Mouse (Mus musculus) forebrain, embryonic 11.5 days (tissue): ENCODE results near the gene Mon1a. TPM values are rescaled to one million over a fixed set of nuclear protein-coding genes. Genes with fewer than 3 reads are reported as not detected.

ENCODE experiments used
- ATAC-seq: fragments of 200-750 bp; cut with Nextera tagmentation; replicated peaks from 2 replicates; pipeline ENCODE4 v1.8.0; 2017; ENCODE audit warnings: moderate TSS enrichment; ENCODE audit not compliant: low FRiP score
- DNase-seq: peaks from one replicate; pipeline ENCODE4 v3.0.0-alpha.2; 2017; ENCODE audit warnings: low spot score
- H3K27ac ChIP-seq: fragments of 300-500 bp; sonication (generic); 2 replicates; pipeline ENCODE4 v1.5.1; 2014; ENCODE audit warnings: low read depth, low read length
- H3K27me3 ChIP-seq: fragments of 300-500 bp; sonication (generic); 2 replicates; pipeline ENCODE4 v1.6.1; 2014; ENCODE audit warnings: mild to moderate bottlenecking, low read length, mixed read lengths; ENCODE audit not compliant: control insufficient read depth, insufficient read depth
- H3K36me3 ChIP-seq: fragments of 300-500 bp; sonication (generic); 2 replicates; pipeline ENCODE4 v1.6.1; 2014; ENCODE audit warnings: mild to moderate bottlenecking, low read length, moderate library complexity, mixed read lengths; ENCODE audit not compliant: control insufficient read depth, insufficient read depth
- H3K4me1 ChIP-seq: fragments of 300-500 bp; sonication (generic); replicated peaks from 2 replicates; pipeline ENCODE4 v1.6.1; 2014; ENCODE audit warnings: low read length, mixed read lengths; ENCODE audit not compliant: control insufficient read depth, insufficient read depth
- H3K4me2 ChIP-seq: fragments of 300-500 bp; sonication (generic); 2 replicates; pipeline ENCODE4 v1.6.1; 2014; ENCODE audit warnings: low read depth, mild to moderate bottlenecking, low read length, moderate library complexity, mixed read lengths; ENCODE audit not compliant: severe bottlenecking
- H3K4me3 ChIP-seq: fragments of 300-500 bp; sonication (generic); 2 replicates; pipeline ENCODE4 v1.5.1; 2014; ENCODE audit warnings: low read depth, low read length
- H3K9ac ChIP-seq: fragments of 300-500 bp; sonication (generic); 2 replicates; pipeline ENCODE4 v1.6.1; 2014; ENCODE audit warnings: low read length
- H3K9me3 ChIP-seq: fragments of 300-500 bp; sonication (generic); 2 replicates; pipeline ENCODE4 v1.6.1; 2016; ENCODE audit warnings: low read length, mixed read lengths; ENCODE audit not compliant: control insufficient read depth
- WGBS: fragments of 180-500 bp; shearing (Covaris S2); extraction: QIAGEN DNeasy Blood & Tissue Kit; methylation state at CpG from one replicate; pipeline ENCODE4 v1.1.7; 2014; 5-methylcytosine and 5-hydroxymethylcytosine counted together
- polyA plus RNA-seq: library from polyadenylated mRNA; unstranded; fragments of >200 nt; fragmentation: Nextera tagmentation; extraction: Ambion mirVana; gene quantifications from 2 replicates; pipeline ENCODE4 v1.2.1, GENCODE M21; 2014

Mon1a gene
- polyA plus RNA-seq, 1 experiment from 2014 or later, result 14.9 TPM

GRCm38 (mm10) chr9:107904726-107905125, 16.8 kb downstream of the Mon1a start:
- Histone ChIP-seq H3K36me3 (no peaks in the 10 kb centered on the region), H3K4me2 (no peak overlapping the region), H3K4me1 (peaks cover 17% of the 10 kb centered on the region), H3K9ac (no peak overlapping the region), H3K9me3 (no peaks in the 10 kb centered on the region), H3K27ac (no peak overlapping the region), H3K27me3 (peaks cover 18% of the 10 kb centered on the region), H3K4me3 (no peak overlapping the region)
- ATAC-seq, result 0 out of 2 replicates have a peak, but pooled peaks have one; percentile 43
- peak; percentile 93 for DNase-seq
- 11% methylated on average over 4 of the region's 4 CpGs for WGBS

GRCm38 (mm10) chr9:107906252-107906966, 18.5 kb downstream of the Mon1a start, which contains the start of gene Mst1r:
Gene Mst1r, plus strand, starts transcription at chr9:107906873.
- H3K9ac ChIP-seq, result peak within 1 kb of the TSS; percentile 50; the same call in 1 of the 2 replicates
- H3K27me3 ChIP-seq, result peaks cover 4% of the 10 kb centered on the region; the same call in 1 of the 2 replicates
- 24% methylated on average over 19 of the region's 19 CpGs for WGBS
- peak within 1 kb of the TSS; percentile 58 for H3K4me2 ChIP-seq
- peak; percentile 61 for ATAC-seq
- peaks cover 15% of the 10 kb centered on the region for H3K4me1 ChIP-seq
- H3K9me3 ChIP-seq, result no peaks in the 10 kb centered on the region
- H3K4me3 ChIP-seq, result peak within 1 kb of the TSS; percentile 24
- peak; percentile 83 for DNase-seq
- no peak within 1 kb of the TSS for H3K27ac ChIP-seq
- no peaks in the 10 kb centered on the region for H3K36me3 ChIP-seq

DNA sequence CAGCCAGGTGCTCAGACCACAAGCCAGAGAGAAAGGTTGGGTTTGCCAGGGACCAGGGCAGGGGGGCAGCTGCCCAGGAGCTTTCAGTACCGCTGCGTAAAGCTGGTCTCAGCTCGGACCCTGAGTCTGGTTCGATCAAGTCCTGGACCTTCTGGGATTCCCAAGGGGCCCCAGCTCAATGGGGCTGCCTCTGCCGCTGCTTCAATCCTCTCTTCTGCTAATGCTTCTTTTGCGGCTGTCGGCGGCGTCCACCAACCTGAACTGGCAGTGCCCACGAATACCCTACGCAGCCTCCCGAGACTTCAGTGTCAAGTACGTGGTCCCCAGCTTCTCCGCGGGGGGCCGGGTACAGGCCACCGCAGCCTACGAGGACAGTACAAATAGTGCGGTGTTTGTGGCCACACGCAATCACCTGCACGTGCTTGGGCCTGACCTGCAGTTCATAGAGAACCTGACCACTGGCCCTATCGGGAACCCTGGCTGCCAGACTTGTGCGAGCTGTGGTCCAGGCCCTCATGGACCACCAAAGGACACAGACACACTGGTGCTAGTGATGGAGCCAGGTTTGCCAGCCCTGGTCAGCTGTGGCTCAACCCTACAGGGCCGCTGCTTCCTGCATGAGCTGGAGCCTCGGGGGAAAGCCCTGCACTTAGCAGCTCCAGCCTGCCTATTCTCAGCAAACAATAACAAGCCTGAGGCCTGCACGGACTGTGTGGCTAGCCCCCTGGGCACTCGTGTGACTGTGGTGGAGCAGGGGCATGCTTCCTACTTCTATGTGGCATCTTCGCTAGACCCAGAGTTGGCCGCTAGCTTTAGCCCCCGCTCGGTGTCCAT, 19.2 kb downstream of the Mon1a start:
- H3K4me1 ChIP-seq, result peaks cover 13% of the 10 kb centered on the region
- no peaks in the 10 kb centered on the region for H3K9me3 ChIP-seq
- peak overlapping the region; percentile 24 for H3K4me3 ChIP-seq
- WGBS, result 48% methylated on average over 31 of the region's 31 CpGs
- no peaks in the 10 kb centered on the region; the same call in 1 of the 2 replicates for H3K27me3 ChIP-seq
- no peak for DNase-seq
- no peak for ATAC-seq
- peak overlapping the region; percentile 50; the same call in 1 of the 2 replicates for H3K9ac ChIP-seq
- no peaks in the 10 kb centered on the region for H3K36me3 ChIP-seq
- no peak overlapping the region for H3K27ac ChIP-seq
- H3K4me2 ChIP-seq, result peak overlapping the region; percentile 58

GRCm38 (mm10) chr9:107907801-107908120, 19.8 kb downstream of the Mon1a start:
- ATAC-seq (no peak), DNase-seq (no peak)
- Histone ChIP-seq H3K4me3 (no peak overlapping the region), H3K27ac (no peak overlapping the region), H3K27me3 (no peaks in the 10 kb centered on the region; the same call in 1 of the 2 replicates), H3K9me3 (no peaks in the 10 kb centered on the region), H3K4me2 (no peak overlapping the region), H3K4me1 (peaks cover 13% of the 10 kb centered on the region), H3K36me3 (no peaks in the 10 kb centered on the region), H3K9ac (no peak overlapping the region)
- WGBS, result 84% methylated on average over 14 of the region's 14 CpGs

- Histone ChIP-seq H3K9ac (no peak overlapping the region), H3K36me3 (no peaks in the 10 kb centered on the region), H3K27me3 (no peaks in the 10 kb centered on the region; the same call in 1 of the 2 replicates), H3K27ac (no peak overlapping the region), H3K9me3 (no peaks in the 10 kb centered on the region), H3K4me1 (peaks cover 13% of the 10 kb centered on the region), H3K4me2 (no peak overlapping the region), H3K4me3 (no peak overlapping the region)
- WGBS, result 31% methylated on average over 18 of the region's 18 CpGs
- ATAC-seq, result no peak
- DNase-seq, result no peak
These were observed 20.6 kb downstream of the Mon1a start for GRCm38 (mm10) chr9:107908410-107909158.

GRCm38 (mm10) chr9:107910025-107910769, 22.2 kb downstream of the Mon1a start:
- ATAC-seq (no peak), DNase-seq (no peak)
- no peak overlapping the region for H3K27ac ChIP-seq
- H3K27me3 ChIP-seq, result no peaks in the 10 kb centered on the region; the same call in 1 of the 2 replicates
- no peak overlapping the region for H3K4me2 ChIP-seq
- no peaks in the 10 kb centered on the region for H3K9me3 ChIP-seq
- H3K4me1 ChIP-seq, result peaks cover 13% of the 10 kb centered on the region
- H3K36me3 ChIP-seq, result no peaks in the 10 kb centered on the region
- H3K4me3 ChIP-seq, result no peak overlapping the region
- 90% methylated on average over 15 of the region's 15 CpGs for WGBS
- no peak overlapping the region for H3K9ac ChIP-seq

- no peak overlapping the region for H3K9ac ChIP-seq
- H3K4me2 ChIP-seq, result no peak overlapping the region
- H3K4me3 ChIP-seq, result no peak overlapping the region
- no peaks in the 10 kb centered on the region for H3K27me3 ChIP-seq
- no peaks in the 10 kb centered on the region for H3K9me3 ChIP-seq
- H3K36me3 ChIP-seq, result no peaks in the 10 kb centered on the region
- WGBS, result 85% methylated on average over 16 of the region's 16 CpGs
- DNase-seq (no peak), ATAC-seq (no peak)
- no peak overlapping the region for H3K27ac ChIP-seq
- H3K4me1 ChIP-seq, result peaks cover 3% of the 10 kb centered on the region; the same call in 1 of the 2 replicates
These were observed 26.9 kb downstream of the Mon1a start for GRCm38 (mm10) chr9:107914764-107915420.
